Mouse (Mus musculus): Measurements from ENCODE around the gene Dmxl2. TPM values are rescaled to one million over a fixed set of nuclear protein-coding genes. Genes with fewer than 3 reads are reported as not detected.

Gene Dmxl2
- polyA plus RNA-seq, 1 experiment from 2014 or later: 11.3 TPM

DNA sequence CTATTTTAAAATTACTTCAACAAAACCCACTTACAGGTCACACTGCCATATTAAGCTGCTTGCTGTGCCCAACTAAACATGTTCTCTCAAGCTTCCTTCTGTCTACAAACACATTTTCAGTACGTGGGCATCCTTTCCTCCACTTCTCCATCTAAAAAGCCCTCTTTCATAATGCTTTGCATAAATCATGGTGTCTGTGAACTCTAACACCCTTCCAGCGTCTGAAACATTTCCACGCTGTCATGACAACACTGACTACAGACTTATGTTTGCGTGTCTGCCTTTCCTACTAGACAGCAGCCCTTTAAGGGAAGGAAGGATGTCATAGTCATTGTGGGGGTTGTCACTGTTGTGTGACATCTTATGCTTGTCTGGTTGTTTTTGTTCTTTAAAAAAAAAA lies 27.4 kb downstream of the Dmxl2 start:
- ATAC-seq: no peak
- ChIA-PET POLR2A (no interaction called here), CTCF (interaction anchor here (1.3 kb wide), 1 partner anchor 12 kb away, joined by 3 read pairs; no protein-coding TSS in a partner anchor)
- TF ChIP-seq CTCF (IDR thresholded peaks at IDR 0.05): no peak
- no peak for DNase-seq (ENCODE audit: low read depth, low spot score)
- no peaks in the 10 kb centered on the region for H3K27me3 ChIP-seq
- in situ Hi-C loops (cut with MboI; ENCODE audit: low pct_unique_long_range_greater_than_20kb): no loop called here

DNA sequence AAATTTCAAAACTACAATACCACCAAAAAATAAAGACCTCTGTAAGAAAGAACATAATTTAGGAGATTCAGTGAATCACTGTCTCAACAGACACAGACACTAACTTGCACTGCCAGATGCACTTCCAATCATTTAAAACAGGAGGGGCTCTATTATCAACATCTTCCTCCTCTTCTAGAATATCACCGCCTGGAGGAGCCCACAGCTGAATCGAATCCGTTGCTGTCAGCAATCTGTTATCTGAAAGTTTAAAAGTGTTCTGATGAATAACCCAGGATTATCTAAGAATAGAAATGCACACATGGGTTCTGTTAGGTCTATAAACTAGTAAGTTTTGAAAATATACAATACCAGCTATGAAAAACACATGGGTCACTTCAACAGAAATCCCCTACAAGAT lies 28.6 kb downstream of the Dmxl2 start:
- in situ Hi-C loops (cut with MboI; ENCODE audit: low pct_unique_long_range_greater_than_20kb): no loop called here
- no peak for ATAC-seq
- TF ChIP-seq CTCF (IDR thresholded peaks at IDR 0.05): no peak
- DNase-seq (ENCODE audit: low read depth, low spot score): no peak
- H3K27me3 ChIP-seq: no peaks in the 10 kb centered on the region
- ChIA-PET POLR2A (interaction anchor here (0.7 kb wide), 1 partner anchor 21 kb away, joined by 4 read pairs; no protein-coding TSS in a partner anchor), CTCF (interaction anchor here (0.8 to 1.5 kb wide), 2 partner anchors 10 to 14 kb away, joined by 3 to 4 read pairs; no protein-coding TSS in a partner anchor)

DNA sequence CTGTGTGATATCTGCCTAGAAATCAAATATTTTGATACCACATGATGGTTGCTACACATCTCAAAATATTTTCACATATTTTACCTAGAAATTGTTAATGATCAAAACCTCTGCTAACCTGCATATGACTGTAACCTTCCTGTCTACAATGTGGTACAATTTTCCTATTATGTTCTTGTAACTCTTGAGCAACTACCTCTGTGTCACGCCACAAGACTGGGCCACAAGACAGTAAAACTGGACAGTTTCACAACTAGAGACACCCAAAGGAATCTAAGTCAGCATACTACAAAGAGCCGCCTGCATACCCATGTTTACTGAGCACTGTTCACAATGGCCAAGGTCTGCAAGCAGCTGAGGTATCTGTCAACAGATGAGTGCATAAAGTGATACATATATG lies 32.1 kb downstream of the Dmxl2 start:
- CTCF ChIA-PET: no interaction called here
- in situ Hi-C loops (cut with MboI; ENCODE audit: low pct_unique_long_range_greater_than_20kb): no loop called here
- no peak for TF ChIP-seq CTCF (IDR thresholded peaks at IDR 0.05)
- POLR2A ChIA-PET: no interaction called here
- no peak for ATAC-seq
- H3K27me3 ChIP-seq: no peaks in the 10 kb centered on the region
- DNase-seq (ENCODE audit: low read depth, low spot score): no peak

DNA sequence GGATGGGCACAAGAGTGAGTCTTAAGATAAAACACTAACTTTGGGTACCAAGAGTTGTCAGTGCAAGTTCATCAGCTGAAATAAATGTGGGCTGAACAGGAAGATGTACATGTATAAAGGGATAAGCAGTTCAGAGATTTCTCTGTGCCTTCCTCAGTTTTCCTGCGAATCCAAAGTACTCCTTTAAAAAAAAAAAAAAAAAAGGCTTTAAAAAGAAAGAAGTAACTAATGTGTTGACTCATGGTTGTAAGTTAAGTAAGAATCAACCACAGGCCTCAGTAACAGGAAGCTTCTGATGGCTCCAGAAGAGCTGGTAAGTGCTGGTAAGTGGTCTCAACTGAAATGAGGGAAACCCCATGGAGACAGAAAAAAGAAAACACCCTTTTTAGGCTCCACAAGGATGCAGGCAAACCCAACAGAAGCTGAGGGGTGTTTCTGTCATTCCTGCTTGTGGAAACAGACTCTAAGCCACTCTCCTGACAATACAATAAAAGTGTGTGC lies 33.9 kb downstream of the Dmxl2 start:
- in situ Hi-C loops (cut with MboI; ENCODE audit: low pct_unique_long_range_greater_than_20kb): no loop called here
- no peak for DNase-seq (ENCODE audit: low read depth, low spot score)
- no peak for ATAC-seq
- CTCF ChIA-PET: no interaction called here
- POLR2A ChIA-PET: interaction anchor here (0.6 kb wide), 1 partner anchor 375 kb away, joined by 10 read pairs; no protein-coding TSS in a partner anchor
- H3K27me3 ChIP-seq: no peaks in the 10 kb centered on the region
- TF ChIP-seq CTCF (IDR thresholded peaks at IDR 0.05): no peak

DNA sequence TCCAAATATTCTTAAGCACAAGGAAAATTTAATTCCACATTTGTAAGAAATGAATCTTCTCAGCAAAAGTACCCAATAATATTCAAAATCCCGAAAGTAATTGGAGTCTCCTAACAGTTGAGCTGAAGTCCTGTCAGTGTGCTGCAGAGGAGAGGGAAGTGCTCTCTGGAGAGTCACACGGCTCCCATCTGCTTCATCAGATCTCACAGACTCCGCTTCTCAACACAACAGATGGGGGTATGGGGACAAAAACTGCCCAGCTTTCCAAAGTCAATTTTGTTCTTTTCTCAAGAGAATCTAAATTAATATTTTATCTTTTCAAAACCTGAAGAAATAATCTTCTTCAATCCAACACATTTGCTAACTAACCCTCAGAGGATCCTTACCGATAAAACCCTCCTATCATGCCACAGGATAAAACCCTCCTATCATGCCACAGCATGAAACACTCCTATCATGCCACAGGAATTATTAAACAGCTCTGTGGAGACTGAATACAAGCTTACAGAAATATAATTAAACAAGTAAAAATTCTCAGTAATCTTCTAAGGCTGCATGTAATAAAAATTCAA lies 37.9 kb downstream of the Dmxl2 start:
- POLR2A ChIA-PET: no interaction called here
- no peak for DNase-seq (ENCODE audit: low read depth, low spot score)
- no peak for TF ChIP-seq CTCF (IDR thresholded peaks at IDR 0.05)
- in situ Hi-C loops (cut with MboI; ENCODE audit: low pct_unique_long_range_greater_than_20kb): no loop called here
- no peaks in the 10 kb centered on the region for H3K27me3 ChIP-seq
- CTCF ChIA-PET: interaction anchor here (0.8 to 1.0 kb wide), 2 partner anchors 14 to 41 kb away, joined by 3 to 4 read pairs; no protein-coding TSS in a partner anchor
- ATAC-seq: no peak

DNA sequence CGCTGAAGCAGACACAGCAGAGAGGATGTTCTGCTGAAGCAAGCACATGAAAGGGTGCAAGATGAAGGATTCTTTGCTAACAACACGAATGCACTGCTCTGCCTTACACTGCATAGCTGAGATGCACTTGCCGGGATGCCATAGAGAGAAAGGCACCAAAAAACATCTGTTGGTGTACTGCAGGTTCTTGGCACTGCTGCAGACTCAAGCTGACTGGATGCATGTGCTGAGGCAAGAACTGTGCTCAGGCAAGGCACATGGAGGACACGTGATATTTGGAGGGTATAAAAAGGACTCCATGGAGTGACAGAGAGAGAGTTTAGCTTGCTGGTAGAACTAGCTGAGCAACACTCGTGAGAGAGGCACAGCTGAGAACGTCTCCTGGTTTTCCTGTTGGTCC lies 62.4 kb downstream of the Dmxl2 start:
- in situ Hi-C loops (cut with MboI; ENCODE audit: low pct_unique_long_range_greater_than_20kb): loop anchor here (10.0 kb wide), 1 partner anchor 236 kb away; no protein-coding TSS in a partner anchor
- no peak for ATAC-seq
- ChIA-PET CTCF (no interaction called here), POLR2A (no interaction called here)
- TF ChIP-seq CTCF (IDR thresholded peaks at IDR 0.05): no peak
- DNase-seq (ENCODE audit: low read depth, low spot score): no peak
- H3K27me3 ChIP-seq: no peaks in the 10 kb centered on the region

DNA sequence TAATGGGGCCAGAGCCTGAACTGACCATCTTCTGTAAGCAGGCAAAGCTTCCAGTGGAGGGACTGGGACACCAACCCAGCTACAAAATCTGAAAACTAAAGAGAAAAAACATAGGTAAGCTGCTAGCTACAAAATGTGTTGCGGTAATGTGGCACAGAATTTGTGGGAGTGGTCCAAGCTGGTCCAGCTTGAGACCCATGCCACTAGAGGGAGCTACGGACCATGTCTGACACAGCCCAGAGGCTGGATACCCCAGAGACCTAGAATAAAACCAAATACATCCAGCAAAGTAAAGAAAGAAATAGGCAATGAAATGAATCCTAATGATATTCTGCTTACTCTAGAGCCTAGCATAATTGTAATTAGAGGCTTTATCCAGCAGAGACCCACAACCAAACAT lies 63.2 kb downstream of the Dmxl2 start:
- ChIA-PET POLR2A (no interaction called here), CTCF (interaction anchor here (0.9 to 1.8 kb wide), 3 partner anchors 60 to 109 kb away, joined by 3 to 4 read pairs (median 3); no protein-coding TSS in a partner anchor)
- H3K27me3 ChIP-seq: no peaks in the 10 kb centered on the region
- ATAC-seq (peak; percentile 71), DNase-seq (ENCODE audit: low read depth, low spot score) (no peak)
- in situ Hi-C loops (cut with MboI; ENCODE audit: low pct_unique_long_range_greater_than_20kb): loop anchor here (10.0 kb wide), 1 partner anchor 237 kb away; no protein-coding TSS in a partner anchor
- TF ChIP-seq CTCF (IDR thresholded peaks at IDR 0.05): peak; percentile 69

DNA sequence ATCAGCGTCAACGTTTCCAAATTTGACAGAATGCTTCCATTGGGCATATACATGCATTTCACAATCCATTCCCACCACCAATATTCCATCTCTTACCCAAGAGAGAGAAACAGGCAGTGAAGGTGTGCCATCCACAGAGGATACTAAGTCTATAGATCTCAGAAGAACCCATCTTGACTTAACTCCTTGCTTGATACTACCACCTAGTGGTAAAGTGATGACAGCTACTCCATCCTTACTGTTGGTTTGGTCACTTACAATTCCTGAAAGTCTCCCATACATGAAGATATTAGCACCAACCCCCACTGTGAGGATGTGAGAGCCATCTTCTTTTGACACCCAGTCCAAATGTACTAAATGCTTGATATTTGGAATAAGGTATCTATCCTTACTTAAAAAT lies 85.2 kb downstream of the Dmxl2 start:
- no peaks in the 10 kb centered on the region for H3K27me3 ChIP-seq
- ChIA-PET CTCF (no interaction called here), POLR2A (no interaction called here)
- DNase-seq (ENCODE audit: low read depth, low spot score): no peak
- peak; percentile 55 for TF ChIP-seq CTCF (IDR thresholded peaks at IDR 0.05)
- in situ Hi-C loops (cut with MboI; ENCODE audit: low pct_unique_long_range_greater_than_20kb): loop anchor here (10.0 kb wide), 1 partner anchor 421 kb away; no protein-coding TSS in a partner anchor
- ATAC-seq: no peak

DNA sequence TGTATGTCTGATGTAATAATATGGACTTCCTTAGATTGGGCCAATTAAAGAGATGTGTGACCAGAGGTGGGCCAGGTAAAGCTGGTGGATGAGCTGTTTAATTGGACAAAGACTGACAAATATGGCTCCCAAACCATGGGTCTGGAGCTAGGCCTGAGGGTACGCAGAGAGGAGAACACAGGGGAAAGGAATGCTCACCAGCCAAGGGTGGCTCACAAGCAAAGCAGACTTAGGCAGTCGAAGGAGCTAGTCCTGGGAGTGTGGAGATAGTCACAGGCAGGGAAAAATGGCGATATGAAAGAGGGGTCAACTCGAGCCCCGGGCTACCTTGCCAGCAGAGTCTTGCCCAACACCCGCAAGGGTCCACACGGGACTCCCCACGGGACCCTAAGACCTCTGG lies 144.7 kb downstream of the Dmxl2 start:
- ATAC-seq (no peak), DNase-seq (ENCODE audit: low read depth, low spot score) (no peak)
- H3K27me3 ChIP-seq: no peaks in the 10 kb centered on the region
- ChIA-PET CTCF (interaction anchor here (1.5 kb wide), 1 partner anchor 21 kb away, joined by 3 read pairs; no protein-coding TSS in a partner anchor), POLR2A (interaction anchor here (1.7 kb wide), 1 partner anchor 9 kb away, joined by 6 read pairs; no protein-coding TSS in a partner anchor)
- no peak for TF ChIP-seq CTCF (IDR thresholded peaks at IDR 0.05)
- in situ Hi-C loops (cut with MboI; ENCODE audit: low pct_unique_long_range_greater_than_20kb): no loop called here

DNA sequence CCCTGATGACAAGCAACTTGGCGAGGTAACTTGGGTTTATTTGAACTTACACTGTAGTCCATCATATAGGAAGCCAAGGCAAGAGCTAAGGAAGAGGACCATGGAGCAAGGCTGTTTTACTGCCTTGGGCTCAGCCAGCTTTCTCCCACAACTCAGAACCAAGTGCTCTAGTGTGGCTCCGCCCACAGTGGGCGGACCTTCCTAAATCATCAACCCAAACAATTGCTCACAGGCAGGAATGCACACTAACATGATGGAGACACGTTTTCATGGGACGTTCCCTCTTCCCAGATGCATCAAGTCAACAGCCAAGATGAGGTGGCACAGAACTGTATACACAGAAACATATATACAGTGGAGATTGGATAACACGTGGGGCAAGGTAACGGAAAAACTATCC lies 159.4 kb downstream of the Dmxl2 start:
- CTCF ChIA-PET: no interaction called here
- POLR2A ChIA-PET: no interaction called here

DNA sequence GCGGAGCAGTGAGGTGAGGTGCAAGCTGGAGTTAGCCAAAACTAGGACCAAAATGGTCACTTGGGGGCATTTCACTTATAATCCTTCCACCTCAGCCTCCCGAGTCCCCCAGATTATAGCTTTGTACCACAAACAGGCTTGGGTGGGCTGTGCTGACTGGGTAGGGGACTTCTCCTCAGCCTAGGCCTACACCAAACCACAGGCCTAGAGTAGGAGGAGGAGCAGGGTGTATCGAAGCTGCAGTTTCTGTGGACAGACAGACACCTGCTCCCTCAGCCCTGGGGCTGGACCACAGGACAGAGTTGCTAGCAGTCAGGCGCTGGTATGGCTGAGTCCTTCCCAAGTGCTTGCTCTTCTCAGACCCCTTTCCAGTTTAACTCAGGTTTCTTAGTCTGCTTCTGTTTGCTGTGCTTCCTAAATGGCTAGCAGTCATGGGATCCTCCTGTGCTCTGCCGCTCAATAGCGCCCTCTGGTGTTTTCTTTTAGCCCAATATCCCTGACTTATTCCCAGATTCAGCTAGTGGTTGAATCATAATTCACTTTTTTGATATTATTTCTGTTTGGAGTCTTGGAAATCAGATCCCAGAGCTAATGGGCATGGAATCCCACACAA lies 164.8 kb downstream of the Dmxl2 start:
- TF ChIP-seq CTCF (IDR thresholded peaks at IDR 0.05): peak; percentile 81
- no peak for ATAC-seq

More for the DNA sequence above, 159.4 kb downstream of the Dmxl2 start:
- peaks cover 36% of the 10 kb centered on the region for H3K27me3 ChIP-seq
- no peak for DNase-seq (ENCODE audit: low read depth, low spot score)
- in situ Hi-C loops (cut with MboI; ENCODE audit: low pct_unique_long_range_greater_than_20kb): loop anchor here (25.0 kb wide), 1 partner anchor 455 kb away; no protein-coding TSS in a partner anchor
- no peak for TF ChIP-seq CTCF (IDR thresholded peaks at IDR 0.05)
- no peak for ATAC-seq

More for the DNA sequence above, 164.8 kb downstream of the Dmxl2 start:
- in situ Hi-C loops (cut with MboI; ENCODE audit: low pct_unique_long_range_greater_than_20kb): loop anchor here (5.0 to 25.0 kb wide), 4 partner anchors 49 to 449 kb away; partner anchors contain the start of gene Gldn
- CTCF ChIA-PET: interaction anchor here (0.9 to 2.2 kb wide), 6 partner anchors 13 to 343 kb away, joined by 3 to 9 read pairs (median 4); no protein-coding TSS in a partner anchor
- POLR2A ChIA-PET: no interaction called here
- H3K27me3 ChIP-seq: peaks cover 62% of the 10 kb centered on the region
- DNase-seq (ENCODE audit: low read depth, low spot score): no peak

Data from Patski (cell line).